Mouse (Mus musculus) thymus, adult 2 months (tissue): Measurements from ENCODE around the gene Ccdc15. TPM values are rescaled to one million over a fixed set of nuclear protein-coding genes. Genes with fewer than 3 reads are reported as not detected.
"Not testable (repeated sequence)": the region's sequence is repeated elsewhere in the genome, so short reads cannot be mapped to it uniquely, and the experiment has no call there.

Experiments used
- DNase-seq: peaks from one replicate; pipeline ENCODE4 v3.0.0; 2021
- H3K27ac ChIP-seq: fragments of 200-500 bp; 2 replicates; pipeline ENCODE4 v1.5.1; 2012; ENCODE audit warnings: low read length, control low read depth; ENCODE audit not compliant: control insufficient read depth, insufficient read depth
- H3K27me3 ChIP-seq: fragments of 200-500 bp; 2 replicates; pipeline ENCODE4 v1.6.1; 2012; ENCODE audit warnings: mild to moderate bottlenecking, low read length, moderate library complexity, mixed read lengths; ENCODE audit not compliant: control insufficient read depth, insufficient read depth
- H3K36me3 ChIP-seq: fragments of 200-500 bp; 2 replicates; pipeline ENCODE4 v1.6.1; 2012; ENCODE audit warnings: mild to moderate bottlenecking, low read length, moderate library complexity; ENCODE audit not compliant: control insufficient read depth, insufficient read depth
- H3K4me1 ChIP-seq: fragments of 200-500 bp; replicated peaks from 2 replicates; pipeline ENCODE4 v1.6.1; 2012; ENCODE audit warnings: low read length; ENCODE audit not compliant: control insufficient read depth, insufficient read depth
- H3K4me3 ChIP-seq: fragments of 200-500 bp; 2 replicates; pipeline ENCODE4 v1.5.1; 2012; ENCODE audit warnings: mild to moderate bottlenecking, low read length, control low read depth, moderate library complexity; ENCODE audit not compliant: control insufficient read depth, insufficient read depth
- CTCF ChIP-seq: fragments of 200-500 bp; IDR thresholded peaks from 2 replicates; pipeline ENCODE4 v1.5.1; 2012; ENCODE audit warnings: mild to moderate bottlenecking, control low read depth, low read length, moderate library complexity, borderline replicate concordance; ENCODE audit not compliant: control insufficient read depth, poor library complexity, insufficient read depth; ENCODE audit errors: extremely low read depth
- POLR2A ChIP-seq: fragments of 200-500 bp; IDR thresholded peaks from 2 replicates; pipeline ENCODE4 v1.6.1; 2012; ENCODE audit warnings: mild to moderate bottlenecking, low read length, control low read depth, moderate library complexity; ENCODE audit not compliant: control insufficient read depth, poor library complexity, insufficient read depth; ENCODE audit errors: extremely low read depth
- WGBS: fragments of 180-500 bp; shearing (Covaris S2); methylation state at CpG from one replicate; pipeline ENCODE4 v1.1.7; 2018; 5-methylcytosine and 5-hydroxymethylcytosine counted together
- polyA plus RNA-seq: library from polyadenylated mRNA; depleted of rRNA; stranded (reverse); fragments of >200 nt; gene quantifications from 2 replicates; pipeline ENCODE4 v1.2.3, GENCODE M21; 2012

Ccdc15 gene
- polyA plus RNA-seq, 1 experiment: 6.2 TPM

DNA sequence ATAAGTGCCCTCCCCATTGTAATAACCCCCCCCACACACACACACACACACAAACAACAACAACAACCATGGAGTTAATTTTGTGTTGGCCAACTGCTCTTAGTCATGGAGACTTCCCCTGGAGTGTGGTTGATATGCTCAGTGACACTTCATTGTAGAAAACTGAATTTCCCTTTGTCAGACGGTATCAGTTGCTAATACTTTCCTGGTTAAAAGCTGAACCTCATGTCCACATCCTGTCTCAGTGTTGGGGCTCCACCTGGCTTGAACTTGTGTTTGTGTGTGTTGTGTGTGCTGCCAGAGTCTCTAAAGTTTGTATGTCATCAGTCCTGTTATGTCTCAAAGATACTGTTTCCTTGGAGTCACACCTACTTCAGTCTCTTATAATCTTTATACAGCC is 6.3 kb upstream of the Ccdc15 start:
- 15% methylated on average over 1 of the region's 1 CpGs for WGBS
- Histone ChIP-seq H3K36me3 (no peaks in the 10 kb centered on the region), H3K4me3 (no peak overlapping the region), H3K27ac (no peak overlapping the region), H3K4me1 (peaks cover 3% of the 10 kb centered on the region; the same call in 1 of the 2 replicates), H3K27me3 (no peaks in the 10 kb centered on the region)
- TF ChIP-seq POLR2A: no peak
- no peak for TF ChIP-seq CTCF
- DNase-seq: no peak

DNA sequence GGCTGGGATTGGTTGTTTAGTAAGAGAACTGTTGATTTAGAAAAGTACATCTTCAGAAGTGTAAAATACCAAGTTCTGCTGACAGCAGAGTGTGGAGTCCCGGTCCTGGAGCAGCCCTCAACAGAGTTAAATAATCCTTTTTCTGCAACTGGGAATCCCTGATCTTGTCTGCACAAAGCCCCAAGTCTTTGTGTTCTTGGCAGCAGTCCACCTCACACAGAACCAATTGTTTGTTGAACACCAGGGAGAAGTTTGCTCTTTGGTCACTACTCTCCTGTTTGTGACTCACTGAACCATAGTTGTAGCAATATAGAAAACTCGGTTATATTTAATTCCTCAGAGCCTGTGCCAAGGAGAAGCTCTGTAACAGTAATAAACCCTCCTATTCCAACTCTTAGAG is 3.0 kb upstream of the Ccdc15 start:
- Histone ChIP-seq H3K27me3 (no peaks in the 10 kb centered on the region), H3K27ac (no peak overlapping the region), H3K4me3 (no peak overlapping the region), H3K36me3 (no peaks in the 10 kb centered on the region), H3K4me1 (peaks cover 8% of the 10 kb centered on the region)
- TF ChIP-seq CTCF (no peak), POLR2A (no peak)
- no peak for DNase-seq
- WGBS: 84% methylated on average over 2 of the region's 2 CpGs

DNA sequence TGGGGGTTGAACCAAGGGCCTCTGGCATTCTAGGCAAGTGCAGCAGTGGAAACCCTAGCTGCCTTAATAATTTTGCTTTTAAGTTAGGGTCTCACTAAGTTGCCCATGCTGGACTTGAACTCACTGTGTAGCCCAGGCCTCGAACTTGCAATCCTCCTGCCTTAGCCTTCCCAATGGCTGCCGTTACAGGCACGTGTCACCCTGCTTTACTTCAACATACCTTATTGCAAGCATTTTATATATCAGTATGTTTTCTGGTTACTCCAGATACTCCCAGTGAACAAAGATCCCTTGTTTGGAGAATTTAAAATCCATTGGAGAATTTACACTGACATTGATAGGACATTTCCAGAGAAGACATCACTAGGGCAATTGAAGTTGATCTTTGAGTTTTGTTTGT is 818 bp upstream of the Ccdc15 start:
- H3K4me1 ChIP-seq: peaks cover 8% of the 10 kb centered on the region
- H3K27me3 ChIP-seq: no peaks in the 10 kb centered on the region
- H3K27ac ChIP-seq: peak overlapping the region; percentile 8
- H3K36me3 ChIP-seq: 0 out of 2 replicates have a peak, but pooled peaks cover 2% of the 10 kb centered on the region
- H3K4me3 ChIP-seq: no peak overlapping the region
- WGBS: 98% methylated on average over 3 of the region's 3 CpGs
- no peak for DNase-seq
- TF ChIP-seq CTCF: no peak

DNA sequence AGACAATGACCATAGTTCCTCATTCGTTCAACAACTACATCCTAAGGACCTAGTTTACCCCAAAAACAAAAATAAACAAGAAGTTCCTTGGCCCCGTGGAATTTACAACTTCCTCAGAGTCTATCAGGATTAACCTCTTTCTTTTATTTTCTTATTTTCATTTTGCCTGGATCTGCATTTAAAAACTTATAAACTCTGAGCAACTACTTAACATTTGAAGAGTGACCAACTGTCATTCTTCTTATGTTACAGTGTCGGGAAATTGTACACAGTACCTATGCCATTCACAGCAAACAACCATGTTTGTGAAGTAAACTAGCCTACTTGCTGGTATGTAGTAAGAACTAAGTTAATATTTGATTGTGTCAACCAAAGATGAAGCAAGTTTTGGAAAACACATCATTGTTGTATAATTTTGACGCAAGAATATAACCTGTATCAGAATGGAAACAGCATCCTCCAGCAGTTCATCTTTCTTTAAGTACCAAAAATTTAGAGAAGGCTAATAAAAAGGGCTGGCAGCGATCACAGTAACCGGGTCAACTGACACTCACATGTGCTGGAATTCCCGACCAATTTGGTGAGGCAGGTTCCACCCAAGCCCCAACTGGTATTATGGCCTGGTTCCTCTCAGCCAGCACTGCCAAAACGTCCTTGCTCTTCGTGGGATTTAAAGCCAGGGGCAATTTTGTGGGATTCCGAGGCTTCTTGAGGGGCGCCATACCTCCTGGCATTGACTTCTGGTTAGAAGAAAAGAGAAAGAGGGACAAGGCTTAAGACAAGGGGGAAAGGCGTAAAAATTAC is 846 bp downstream of the Ccdc15 start:
- Histone ChIP-seq H3K4me1 (peaks cover 8% of the 10 kb centered on the region), H3K36me3 (peaks cover 7% of the 10 kb centered on the region; the same call in 1 of the 2 replicates), H3K4me3 (peak overlapping the region; percentile 63), H3K27ac (peak overlapping the region; percentile 69), H3K27me3 (no peaks in the 10 kb centered on the region)
- TF ChIP-seq CTCF (no peak), POLR2A (no peak)
- 14% methylated on average over 12 of the region's 12 CpGs for WGBS
- no peak for DNase-seq

DNA sequence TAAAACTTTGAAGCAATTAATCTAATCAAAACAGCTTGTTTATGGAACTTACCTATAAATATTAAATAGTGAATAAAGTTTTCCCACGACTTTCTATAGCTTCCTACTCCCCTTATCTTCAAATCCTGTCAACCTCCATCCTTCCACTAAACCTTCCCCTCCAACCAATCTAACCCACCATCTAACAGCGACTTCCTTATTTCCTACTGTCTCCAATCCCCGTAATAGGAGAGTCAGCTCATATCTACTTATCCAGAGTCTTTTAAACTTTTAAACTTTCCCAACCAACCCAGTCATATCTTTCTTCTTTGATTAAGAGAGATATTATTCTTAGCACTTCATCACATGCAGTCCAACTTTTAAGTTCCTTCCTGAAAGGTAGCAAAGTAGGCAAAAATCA is 2.8 kb downstream of the Ccdc15 start:
- no peak for DNase-seq
- Histone ChIP-seq H3K27me3 (no peaks in the 10 kb centered on the region), H3K4me3 (no peak overlapping the region), H3K36me3 (peaks cover 11% of the 10 kb centered on the region; the same call in 1 of the 2 replicates), H3K4me1 (peaks cover 8% of the 10 kb centered on the region), H3K27ac (no peak overlapping the region)
- TF ChIP-seq CTCF (no peak), POLR2A (no peak)
- WGBS: 72% methylated on average over 3 of the region's 3 CpGs

DNA sequence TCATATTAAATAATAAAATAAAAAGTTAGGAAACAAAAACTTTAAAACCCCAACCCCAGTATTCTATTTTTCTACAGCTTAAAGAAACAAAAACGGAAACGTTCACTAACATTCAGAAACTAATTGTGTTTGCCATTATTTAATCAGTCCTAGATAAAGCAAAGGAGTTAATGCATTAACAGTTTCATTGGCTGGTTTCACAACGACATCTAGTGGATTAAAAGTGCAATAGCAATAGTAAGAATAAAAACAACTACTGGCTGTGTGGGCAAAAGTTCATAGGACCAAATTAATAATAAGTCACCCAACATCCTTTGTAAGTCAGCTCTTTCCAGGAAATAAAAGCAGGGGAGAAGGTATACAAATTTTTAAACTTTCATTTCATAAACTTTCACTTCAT is 18.8 kb downstream of the Ccdc15 start:
- Histone ChIP-seq H3K27ac (no peak overlapping the region), H3K4me1 (no peaks in the 10 kb centered on the region), H3K36me3 (no peaks in the 10 kb centered on the region), H3K4me3 (no peak overlapping the region), H3K27me3 (no peaks in the 10 kb centered on the region)
- no peak for TF ChIP-seq CTCF
- no peak for TF ChIP-seq POLR2A
- WGBS: 55% methylated on average over 3 of the region's 3 CpGs
- DNase-seq: no peak

DNA sequence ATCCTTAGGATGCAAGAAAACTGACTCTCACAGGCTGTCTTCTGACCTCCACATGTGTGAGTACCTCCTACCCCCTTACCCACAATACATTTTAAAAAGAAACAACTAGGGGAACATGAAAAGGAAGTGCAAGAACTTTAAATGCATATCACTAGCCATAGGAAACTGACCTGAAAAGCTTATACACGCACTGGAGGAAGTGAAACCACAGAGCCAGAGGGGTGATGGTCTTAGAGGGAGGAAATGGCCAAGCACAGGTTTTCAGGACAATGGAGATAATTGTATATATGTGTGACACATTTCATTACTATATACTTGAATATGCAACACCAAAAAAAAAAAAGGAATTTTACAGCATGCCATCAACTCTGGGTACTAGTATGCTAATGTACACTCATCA is 46.5 kb downstream of the Ccdc15 start:
- Histone ChIP-seq H3K27me3 (no peaks in the 10 kb centered on the region), H3K4me3 (no peak overlapping the region), H3K27ac (no peak overlapping the region), H3K4me1 (no peaks in the 10 kb centered on the region), H3K36me3 (no peaks in the 10 kb centered on the region)
- no peak for DNase-seq
- TF ChIP-seq POLR2A (no peak), CTCF (no peak)
- WGBS: 52% methylated on average over 1 of the region's 1 CpGs

DNA sequence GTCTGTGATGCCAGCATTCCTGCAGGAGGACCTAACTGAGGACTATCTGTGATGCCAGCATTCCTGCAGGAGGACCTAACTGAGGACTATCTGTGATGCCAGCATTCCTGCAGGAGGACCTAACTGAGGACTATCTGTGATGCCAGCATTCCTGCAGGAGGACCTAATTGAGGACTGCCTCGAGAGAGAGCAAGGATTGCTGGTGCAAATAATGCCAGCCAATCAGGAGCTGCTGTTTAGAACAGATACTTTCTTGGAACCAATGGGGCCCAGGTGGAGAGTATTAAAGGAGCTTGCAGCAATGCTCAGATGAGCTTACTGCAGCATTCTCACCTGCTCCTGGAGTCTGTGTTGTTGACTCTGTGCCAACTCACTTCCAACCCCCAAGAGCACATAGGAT is 47.7 kb downstream of the Ccdc15 start:
- not testable (repeated sequence) for H3K36me3 ChIP-seq, DNase-seq, H3K4me3 ChIP-seq, H3K27ac ChIP-seq, H3K4me1 ChIP-seq, H3K27me3 ChIP-seq
- WGBS: 81% methylated on average over 1 of the region's 1 CpGs
